Mouse (Mus musculus) olfactory bulb, adult 2 months (tissue): Measurements from ENCODE around the gene Kcnh3.

Experiments
- CTCF ChIP-seq: fragments of 200-500 bp; IDR thresholded peaks from 2 replicates; pipeline ENCODE4 v1.5.1; 2012; ENCODE audit warnings: low read depth, mild to moderate bottlenecking, low read length, moderate library complexity; ENCODE audit not compliant: insufficient read depth
- POLR2A ChIP-seq: fragments of 200-500 bp; IDR thresholded peaks from 2 replicates; pipeline ENCODE4 v1.6.1; 2012; ENCODE audit warnings: mild to moderate bottlenecking, low read depth, low read length, moderate library complexity; ENCODE audit not compliant: insufficient read depth

DNA sequence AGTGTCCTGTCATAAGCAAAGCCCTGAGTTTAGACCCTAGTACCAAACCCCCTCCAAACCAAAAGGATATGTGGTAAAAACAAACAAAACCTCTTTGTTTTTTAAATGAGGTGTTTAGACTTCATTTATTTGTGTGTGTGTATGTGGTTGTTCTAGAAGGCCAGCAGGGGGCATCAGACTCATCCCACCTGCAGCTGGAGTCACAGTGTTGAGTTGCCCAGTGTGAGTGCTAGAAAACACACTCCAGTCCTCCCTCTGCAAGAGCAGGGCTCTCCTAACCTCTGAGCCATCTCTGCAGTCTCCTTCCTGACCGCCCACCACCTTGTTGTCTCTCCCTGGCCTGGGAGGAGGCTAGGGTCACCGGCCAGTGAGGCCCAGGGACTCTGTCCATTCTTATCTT lies 9.7 kb upstream of the Kcnh3 start:
- TF ChIP-seq CTCF (0 out of 2 replicates have a peak, but pooled peaks have one; percentile 12), POLR2A (no peak)
